Mouse (Mus musculus) small intestine, adult 2 months (tissue): Measurements from ENCODE around the gene Cbl. TPM values are rescaled to one million over a fixed set of nuclear protein-coding genes. Genes with fewer than 3 reads are reported as not detected.

ENCODE experiments used
- H3K27ac ChIP-seq: fragments of 200-500 bp; 2 replicates; pipeline ENCODE4 v1.5.1; 2012; ENCODE audit warnings: low read depth, low read length, control low read depth, inconsistent platforms; ENCODE audit not compliant: insufficient read depth
- H3K27me3 ChIP-seq: fragments of 200-500 bp; 2 replicates; pipeline ENCODE4 v1.6.1; 2012; ENCODE audit warnings: mild to moderate bottlenecking, moderate library complexity, low read length, inconsistent platforms; ENCODE audit not compliant: control insufficient read depth, insufficient read depth
- H3K36me3 ChIP-seq: fragments of 200-500 bp; 2 replicates; pipeline ENCODE4 v1.6.1; 2012; ENCODE audit warnings: mild to moderate bottlenecking, low read length, control low read depth, inconsistent platforms; ENCODE audit not compliant: control insufficient read depth, insufficient read depth
- H3K4me1 ChIP-seq: fragments of 200-500 bp; 2 replicates; pipeline ENCODE4 v1.6.1; 2012; ENCODE audit warnings: low read length, inconsistent platforms, mixed read lengths; ENCODE audit not compliant: control insufficient read depth, insufficient read depth, insufficient read length
- H3K4me3 ChIP-seq: fragments of 200-500 bp; 2 replicates; pipeline ENCODE4 v1.5.1; 2012; ENCODE audit warnings: low read depth, mild to moderate bottlenecking, control low read depth, inconsistent platforms, low read length, moderate library complexity
- CTCF ChIP-seq: fragments of 200-500 bp; IDR thresholded peaks from 2 replicates; pipeline ENCODE4 v1.5.1; 2012; ENCODE audit warnings: low read depth, mild to moderate bottlenecking, control low read depth, inconsistent platforms, low read length, moderate library complexity, mixed read lengths; ENCODE audit not compliant: insufficient replicate concordance, insufficient read length; ENCODE audit errors: extremely low read depth
- POLR2A ChIP-seq: fragments of 200-500 bp; IDR thresholded peaks from 2 replicates; pipeline ENCODE4 v1.6.1; 2012; ENCODE audit warnings: low read depth, mild to moderate bottlenecking, control low read depth, inconsistent platforms, low read length, moderate library complexity
- WGBS: fragments of 180-500 bp; shearing (Covaris S2); methylation state at CpG from one replicate; pipeline ENCODE4 v1.1.7; 2018; 5-methylcytosine and 5-hydroxymethylcytosine counted together
- polyA plus RNA-seq: library from polyadenylated mRNA; depleted of rRNA; stranded (reverse); fragments of >200 nt; gene quantifications from 2 replicates; pipeline ENCODE4 v1.2.3, GENCODE M21; 2012

Cbl gene
- polyA plus RNA-seq, 1 experiment = 6.9 TPM

- Histone ChIP-seq H3K27ac (no peak overlapping the region), H3K27me3 (no peaks in the 10 kb centered on the region), H3K4me1 (no peaks in the 10 kb centered on the region), H3K4me3 (no peak overlapping the region), H3K36me3 (peaks cover 40% of the 10 kb centered on the region)
- WGBS = 48% methylated on average over 7 of the region's 8 CpGs
- TF ChIP-seq POLR2A (no peak), CTCF (no peak)
These were observed 89.7 kb downstream of the Cbl start for GRCm38 (mm10) chr9:44144023-44144717.

GRCm38 (mm10) chr9:44143421-44143820, 90.4 kb downstream of the Cbl start:
- H3K27ac ChIP-seq = no peak overlapping the region

GRCm38 (mm10) chr9:44141951-44142350, 91.9 kb downstream of the Cbl start:
- Histone ChIP-seq H3K4me1 (no peaks in the 10 kb centered on the region), H3K27me3 (no peaks in the 10 kb centered on the region), H3K27ac (no peak overlapping the region), H3K4me3 (no peak overlapping the region), H3K36me3 (peaks cover 33% of the 10 kb centered on the region)
- WGBS = 73% methylated on average over 5 of the region's 5 CpGs
- TF ChIP-seq CTCF = no peak

More at GRCm38 (mm10) chr9:44143421-44143820, 90.4 kb downstream of the Cbl start:
- no peaks in the 10 kb centered on the region for H3K27me3 ChIP-seq
- peaks cover 37% of the 10 kb centered on the region for H3K36me3 ChIP-seq
- 86% methylated on average over 5 of the region's 5 CpGs for WGBS
- H3K4me3 ChIP-seq = no peak overlapping the region
- no peaks in the 10 kb centered on the region for H3K4me1 ChIP-seq
- TF ChIP-seq CTCF (no peak), POLR2A (no peak)

GRCm38 (mm10) chr9:44137846-44138245, 96.0 kb downstream of the Cbl start:
- no peak overlapping the region for H3K4me3 ChIP-seq

GRCm38 (mm10) chr9:44135731-44136411, 98.0 kb downstream of the Cbl start:
- WGBS = 50% methylated on average over 7 of the region's 7 CpGs
- Histone ChIP-seq H3K4me1 (peaks cover 7% of the 10 kb centered on the region), H3K4me3 (peak overlapping the region; percentile 73), H3K36me3 (no peaks in the 10 kb centered on the region), H3K27me3 (peaks cover 32% of the 10 kb centered on the region), H3K27ac (peak overlapping the region; percentile 69; the same call in 1 of the 2 replicates)
- TF ChIP-seq POLR2A = no peak
- no peak for TF ChIP-seq CTCF

More at GRCm38 (mm10) chr9:44137846-44138245, 96.0 kb downstream of the Cbl start:
- TF ChIP-seq POLR2A = no peak
- TF ChIP-seq CTCF = no peak
- 62% methylated on average over 4 of the region's 4 CpGs for WGBS
- H3K27me3 ChIP-seq = peaks cover 28% of the 10 kb centered on the region
- no peak overlapping the region for H3K27ac ChIP-seq
- peaks cover 7% of the 10 kb centered on the region for H3K4me1 ChIP-seq
- peaks cover 8% of the 10 kb centered on the region for H3K36me3 ChIP-seq

- TF ChIP-seq POLR2A (no peak), CTCF (no peak)
- Histone ChIP-seq H3K4me1 (peaks cover 13% of the 10 kb centered on the region), H3K36me3 (no peaks in the 10 kb centered on the region), H3K27me3 (peaks cover 32% of the 10 kb centered on the region), H3K4me3 (peak overlapping the region; percentile 73), H3K27ac (peak overlapping the region; percentile 69)
- 3% methylated on average over 49 of the region's 49 CpGs for whole genome bisulfite sequencing
These were observed 98.8 kb downstream of the Cbl start for GRCm38 (mm10) chr9:44134851-44135730.
